Mouse (Mus musculus): ENCODE measurements around the gene Slc25a26. TPM values are rescaled to one million over a fixed set of nuclear protein-coding genes. Genes with fewer than 3 reads are reported as not detected.

Gene Slc25a26
- polyA plus RNA-seq, 1 experiment from 2014 or later, result 7.5 TPM

DNA sequence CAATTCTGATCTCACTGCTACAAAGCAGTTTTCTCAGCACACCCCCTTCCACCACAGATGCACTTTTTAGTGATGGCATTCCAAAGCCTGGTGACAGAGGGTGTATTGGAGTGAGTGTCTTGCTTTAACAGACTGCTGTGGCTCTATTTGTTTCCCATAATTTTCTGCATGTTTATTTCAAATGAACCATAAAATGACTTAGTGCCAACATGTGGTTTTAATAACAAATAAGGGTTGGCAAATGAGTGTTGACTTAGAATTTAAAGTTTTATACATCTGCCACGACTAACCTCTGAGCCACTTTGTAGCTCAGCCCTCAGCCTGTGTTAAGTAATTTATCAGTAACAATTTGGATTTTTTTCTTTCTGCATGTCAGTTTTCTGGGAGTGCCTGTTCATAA is 61.2 kb downstream of the Slc25a26 start:
- no peaks in the 10 kb centered on the region for H3K27me3 ChIP-seq (ENCODE audit: control insufficient read depth, insufficient read depth, low read length)
- no peaks in the 10 kb centered on the region for H3K9me3 ChIP-seq (ENCODE audit: control insufficient read depth, low read length)
- H3K27ac ChIP-seq (replicated peaks; ENCODE audit: low read depth, low read length), result no peak overlapping the region
- H3K4me3 ChIP-seq (ENCODE audit: low read depth, low read length), result no peak overlapping the region
- no peaks in the 10 kb centered on the region for H3K4me1 ChIP-seq (ENCODE audit: control insufficient read depth, insufficient read depth, low read length)
- ATAC-seq (ENCODE audit: insufficient number of reproducible peaks, low FRiP score, low TSS enrichment, low read depth), result no peak
- 7% methylated on average over 1 of the region's 1 CpGs for WGBS
- DNase-seq (ENCODE audit: low spot score), result peak; percentile 18
- H3K9ac ChIP-seq (ENCODE audit: low read length), result no peak overlapping the region
- no peak overlapping the region for H3K4me2 ChIP-seq (ENCODE audit: low read depth, severe bottlenecking)
- no peaks in the 10 kb centered on the region for H3K36me3 ChIP-seq (ENCODE audit: control insufficient read depth, insufficient read depth, low read length)

DNA sequence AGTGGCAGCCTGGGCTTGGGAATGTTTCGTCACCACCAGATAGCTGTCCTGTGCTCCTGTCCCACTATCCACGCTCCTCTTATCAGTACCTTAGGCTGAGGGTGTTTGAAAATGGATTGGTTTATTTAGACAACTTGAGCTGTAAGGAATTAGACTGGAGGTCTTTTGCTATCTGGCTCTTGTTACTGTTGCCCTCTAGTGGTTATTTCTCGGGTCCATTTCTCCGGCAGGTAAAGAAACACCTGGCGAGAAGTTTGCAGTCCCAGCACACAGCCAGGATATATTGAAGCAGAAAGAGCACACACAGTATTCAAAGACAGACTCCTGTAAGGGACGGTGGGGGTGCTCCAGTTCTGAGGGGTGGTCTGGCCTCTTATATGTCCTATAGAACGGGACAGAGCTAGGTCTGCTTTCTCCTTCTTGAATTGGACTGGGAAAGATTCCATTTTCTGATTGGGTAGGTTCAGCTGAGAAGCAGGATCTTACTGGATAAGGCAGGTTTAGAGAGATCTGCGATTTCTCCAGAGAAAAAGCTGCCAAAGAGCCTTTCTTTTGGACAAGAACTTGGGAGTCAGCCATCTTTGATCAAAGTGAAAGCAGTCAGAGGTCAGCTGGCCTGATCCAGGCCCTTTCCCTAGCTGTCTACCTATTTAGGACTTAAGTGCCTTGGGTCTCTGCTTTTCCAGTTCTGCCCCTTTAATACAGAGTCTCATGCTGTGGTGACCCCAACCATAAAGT is 63.2 kb downstream of the Slc25a26 start:
- Histone ChIP-seq H3K9ac (ENCODE audit: low read length) (no peak overlapping the region), H3K27me3 (ENCODE audit: control insufficient read depth, insufficient read depth, low read length) (no peaks in the 10 kb centered on the region), H3K9me3 (ENCODE audit: control insufficient read depth, low read length) (no peaks in the 10 kb centered on the region), H3K4me3 (ENCODE audit: low read depth, low read length) (no peak overlapping the region), H3K4me1 (ENCODE audit: control insufficient read depth, insufficient read depth, low read length) (no peaks in the 10 kb centered on the region), H3K4me2 (ENCODE audit: low read depth, severe bottlenecking) (no peak overlapping the region), H3K36me3 (ENCODE audit: control insufficient read depth, insufficient read depth, low read length) (no peaks in the 10 kb centered on the region), H3K27ac (replicated peaks; ENCODE audit: low read depth, low read length) (no peak overlapping the region)
- WGBS, result 56% methylated on average over 8 of the region's 8 CpGs
- peak; percentile 21 for DNase-seq (ENCODE audit: low spot score)
- no peak for ATAC-seq (ENCODE audit: insufficient number of reproducible peaks, low FRiP score, low TSS enrichment, low read depth)

DNA sequence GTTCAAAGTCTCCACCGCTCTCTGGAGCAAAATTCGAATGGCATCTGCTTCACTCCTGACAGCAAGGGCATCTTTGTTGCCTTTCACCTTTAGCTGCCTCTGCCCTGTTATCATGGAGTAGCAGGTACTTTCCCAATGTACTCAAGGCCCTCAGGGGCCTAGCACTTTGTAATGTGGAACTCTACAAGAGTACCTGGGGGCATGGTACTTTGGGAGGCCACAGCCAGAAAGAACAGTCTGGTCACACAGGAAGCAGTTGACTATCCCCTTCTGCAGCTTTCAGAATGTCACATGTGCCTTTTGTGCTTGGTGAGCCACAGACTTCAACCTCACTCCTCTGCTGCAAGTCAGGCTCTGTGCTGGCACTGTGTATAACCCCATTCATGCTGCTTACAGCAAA is 65.6 kb downstream of the Slc25a26 start:
- no peaks in the 10 kb centered on the region for H3K4me1 ChIP-seq (ENCODE audit: control insufficient read depth, insufficient read depth, low read length)
- no peak overlapping the region for H3K4me3 ChIP-seq (ENCODE audit: low read depth, low read length)
- ATAC-seq (ENCODE audit: insufficient number of reproducible peaks, low FRiP score, low TSS enrichment, low read depth) (no peak), DNase-seq (ENCODE audit: low spot score) (peak; percentile 12)
- 92% methylated on average over 2 of the region's 2 CpGs for WGBS
- H3K27ac ChIP-seq (replicated peaks; ENCODE audit: low read depth, low read length), result no peak overlapping the region
- H3K9me3 ChIP-seq (ENCODE audit: control insufficient read depth, low read length), result no peaks in the 10 kb centered on the region
- H3K4me2 ChIP-seq (ENCODE audit: low read depth, severe bottlenecking), result no peak overlapping the region
- H3K27me3 ChIP-seq (ENCODE audit: control insufficient read depth, insufficient read depth, low read length), result no peaks in the 10 kb centered on the region
- H3K9ac ChIP-seq (ENCODE audit: low read length), result no peak overlapping the region
- H3K36me3 ChIP-seq (ENCODE audit: control insufficient read depth, insufficient read depth, low read length), result no peaks in the 10 kb centered on the region

GRCm38 (mm10) chr6:94568040-94568439 is 67.9 kb downstream of the Slc25a26 start:
- no peaks in the 10 kb centered on the region for H3K36me3 ChIP-seq (ENCODE audit: control insufficient read depth, insufficient read depth, low read length)
- no peaks in the 10 kb centered on the region for H3K9me3 ChIP-seq (ENCODE audit: control insufficient read depth, low read length)
- H3K27me3 ChIP-seq (ENCODE audit: control insufficient read depth, insufficient read depth, low read length), result no peaks in the 10 kb centered on the region
- 85% methylated on average over 2 of the region's 2 CpGs for WGBS
- H3K9ac ChIP-seq (ENCODE audit: low read length), result no peak overlapping the region
- ATAC-seq (ENCODE audit: insufficient number of reproducible peaks, low FRiP score, low TSS enrichment, low read depth) (no peak), DNase-seq (ENCODE audit: low spot score) (peak; percentile 17)
- H3K4me3 ChIP-seq (ENCODE audit: low read depth, low read length), result no peak overlapping the region
- no peak overlapping the region for H3K27ac ChIP-seq (replicated peaks; ENCODE audit: low read depth, low read length)
- no peaks in the 10 kb centered on the region for H3K4me1 ChIP-seq (ENCODE audit: control insufficient read depth, insufficient read depth, low read length)
- H3K4me2 ChIP-seq (ENCODE audit: low read depth, severe bottlenecking), result no peak overlapping the region

DNA sequence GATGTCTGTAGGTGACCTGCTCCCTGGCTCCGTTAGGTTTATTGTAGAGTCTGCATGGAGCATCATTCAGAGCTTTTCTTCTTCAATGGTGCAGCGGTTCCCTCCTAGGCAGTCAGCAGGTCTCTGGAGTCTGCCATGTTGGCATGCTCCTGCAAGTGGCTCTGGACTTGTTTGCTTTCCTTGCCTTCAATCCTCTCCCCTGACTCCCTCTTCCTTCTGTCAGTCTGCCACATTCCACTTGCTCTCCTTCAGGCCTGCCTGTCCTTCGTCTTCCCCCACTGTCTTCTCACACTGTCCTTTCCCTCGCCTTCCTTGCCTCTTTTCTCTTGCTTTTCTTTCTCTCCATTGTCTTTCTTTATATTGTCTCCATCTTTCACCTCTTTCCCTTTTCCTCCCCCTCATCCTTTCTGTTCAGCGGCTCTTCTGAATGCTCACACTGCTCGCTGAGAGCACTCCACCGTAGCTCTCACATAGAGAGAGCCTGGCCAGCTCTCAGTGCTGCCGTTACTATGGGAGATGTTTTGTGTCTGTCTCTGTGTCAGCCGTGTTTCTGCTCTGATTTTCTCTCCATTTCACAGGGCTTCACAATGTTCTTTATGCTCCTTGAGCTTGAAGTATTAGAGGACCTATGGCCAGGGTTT is 75.5 kb downstream of the Slc25a26 start:
- DNase-seq (ENCODE audit: low spot score) (no peak), ATAC-seq (ENCODE audit: insufficient number of reproducible peaks, low FRiP score, low TSS enrichment, low read depth) (no peak)
- Histone ChIP-seq H3K9me3 (ENCODE audit: control insufficient read depth, low read length) (no peaks in the 10 kb centered on the region), H3K4me2 (ENCODE audit: low read depth, severe bottlenecking) (no peak overlapping the region), H3K4me1 (ENCODE audit: control insufficient read depth, insufficient read depth, low read length) (no peaks in the 10 kb centered on the region), H3K9ac (ENCODE audit: low read length) (no peak overlapping the region), H3K27ac (replicated peaks; ENCODE audit: low read depth, low read length) (no peak overlapping the region), H3K27me3 (ENCODE audit: control insufficient read depth, insufficient read depth, low read length) (no peaks in the 10 kb centered on the region), H3K4me3 (ENCODE audit: low read depth, low read length) (no peak overlapping the region), H3K36me3 (ENCODE audit: control insufficient read depth, insufficient read depth, low read length) (no peaks in the 10 kb centered on the region)
- 85% methylated on average over 9 of the region's 9 CpGs for WGBS

DNA sequence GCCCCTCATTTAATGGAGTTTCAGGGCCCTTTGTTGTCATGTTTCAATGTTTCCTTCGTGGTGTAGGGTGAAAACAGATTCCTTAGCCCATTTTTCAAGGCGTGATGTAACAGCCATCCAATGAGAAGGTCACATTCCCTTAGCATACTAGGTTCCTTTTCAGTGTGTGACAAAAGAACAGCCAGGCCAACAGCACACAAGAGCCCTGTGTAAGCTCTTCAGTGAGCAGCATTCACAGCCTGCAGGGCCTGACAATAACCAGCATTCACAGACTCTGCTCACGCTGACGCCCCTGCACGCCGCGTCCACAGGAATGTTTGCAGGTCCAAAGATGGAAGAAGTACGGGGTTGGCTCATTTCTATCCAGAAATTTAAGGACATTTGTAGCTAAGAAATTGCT is 77.9 kb downstream of the Slc25a26 start:
- DNase-seq (ENCODE audit: low spot score), result peak; percentile 21
- H3K27me3 ChIP-seq (ENCODE audit: control insufficient read depth, insufficient read depth, low read length), result no peaks in the 10 kb centered on the region
- no peak overlapping the region for H3K27ac ChIP-seq (replicated peaks; ENCODE audit: low read depth, low read length)
- H3K4me2 ChIP-seq (ENCODE audit: low read depth, severe bottlenecking), result no peak overlapping the region
- H3K36me3 ChIP-seq (ENCODE audit: control insufficient read depth, insufficient read depth, low read length), result no peaks in the 10 kb centered on the region
- H3K4me1 ChIP-seq (ENCODE audit: control insufficient read depth, insufficient read depth, low read length), result no peaks in the 10 kb centered on the region
- 80% methylated on average over 8 of the region's 8 CpGs for WGBS
- no peak overlapping the region for H3K4me3 ChIP-seq (ENCODE audit: low read depth, low read length)
- no peak for ATAC-seq (ENCODE audit: insufficient number of reproducible peaks, low FRiP score, low TSS enrichment, low read depth)
- no peaks in the 10 kb centered on the region for H3K9me3 ChIP-seq (ENCODE audit: control insufficient read depth, low read length)
- H3K9ac ChIP-seq (ENCODE audit: low read length), result no peak overlapping the region

DNA sequence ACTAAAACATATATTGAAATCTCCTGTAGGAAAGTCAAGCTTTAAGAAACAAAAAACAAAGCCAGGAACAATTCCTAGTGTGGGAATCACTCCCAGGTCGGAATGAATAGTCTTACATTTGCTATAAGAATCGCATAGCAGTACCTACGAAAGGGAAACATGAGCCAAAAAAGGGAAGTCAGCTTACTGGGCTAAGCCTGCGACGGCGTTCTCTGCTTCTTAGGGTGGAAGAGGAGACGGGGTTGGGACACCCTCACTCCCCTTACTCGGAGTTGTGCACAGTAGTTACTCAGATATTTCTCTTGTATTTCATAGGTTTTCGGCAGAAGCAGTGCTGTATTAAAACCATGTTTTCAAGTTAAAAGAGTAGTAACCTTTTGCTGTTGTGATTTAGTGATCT is 81.9 kb downstream of the Slc25a26 start:
- H3K4me2 ChIP-seq (ENCODE audit: low read depth, severe bottlenecking), result no peak overlapping the region
- ATAC-seq (ENCODE audit: insufficient number of reproducible peaks, low FRiP score, low TSS enrichment, low read depth), result no peak
- no peaks in the 10 kb centered on the region for H3K36me3 ChIP-seq (ENCODE audit: control insufficient read depth, insufficient read depth, low read length)
- no peak overlapping the region for H3K27ac ChIP-seq (replicated peaks; ENCODE audit: low read depth, low read length)
- WGBS, result 90% methylated on average over 9 of the region's 9 CpGs
- H3K9ac ChIP-seq (ENCODE audit: low read length), result no peak overlapping the region
- no peaks in the 10 kb centered on the region for H3K4me1 ChIP-seq (ENCODE audit: control insufficient read depth, insufficient read depth, low read length)
- H3K27me3 ChIP-seq (ENCODE audit: control insufficient read depth, insufficient read depth, low read length), result no peaks in the 10 kb centered on the region
- no peak for DNase-seq (ENCODE audit: low spot score)
- no peaks in the 10 kb centered on the region for H3K9me3 ChIP-seq (ENCODE audit: control insufficient read depth, low read length)
- no peak overlapping the region for H3K4me3 ChIP-seq (ENCODE audit: low read depth, low read length)

GRCm38 (mm10) chr6:94584147-94584695 is 84.1 kb downstream of the Slc25a26 start:
- 94% methylated on average over 9 of the region's 9 CpGs for WGBS
- no peaks in the 10 kb centered on the region for H3K9me3 ChIP-seq (ENCODE audit: control insufficient read depth, low read length)
- no peak overlapping the region for H3K4me3 ChIP-seq (ENCODE audit: low read depth, low read length)
- ATAC-seq (ENCODE audit: insufficient number of reproducible peaks, low FRiP score, low TSS enrichment, low read depth), result no peak
- H3K9ac ChIP-seq (ENCODE audit: low read length), result no peak overlapping the region
- no peak overlapping the region for H3K27ac ChIP-seq (replicated peaks; ENCODE audit: low read depth, low read length)
- no peaks in the 10 kb centered on the region for H3K27me3 ChIP-seq (ENCODE audit: control insufficient read depth, insufficient read depth, low read length)
- no peak for DNase-seq (ENCODE audit: low spot score)
- no peaks in the 10 kb centered on the region for H3K4me1 ChIP-seq (ENCODE audit: control insufficient read depth, insufficient read depth, low read length)
- no peaks in the 10 kb centered on the region for H3K36me3 ChIP-seq (ENCODE audit: control insufficient read depth, insufficient read depth, low read length)
- no peak overlapping the region for H3K4me2 ChIP-seq (ENCODE audit: low read depth, severe bottlenecking)
